Mouse (Mus musculus) liver, adult 2 months (tissue): Measurements from ENCODE around the gene Creb5. TPM values are rescaled to one million over a fixed set of nuclear protein-coding genes. Genes with fewer than 3 reads are reported as not detected.

Experiments used
- DNase-seq: peaks from one replicate; pipeline ENCODE4 v3.0.0-alpha.2; 2011; ENCODE audit warnings: low read depth, low spot score; ENCODE audit errors: extremely low read depth
- H3K27ac ChIP-seq: fragments of 200-500 bp; replicated peaks from 2 replicates; pipeline ENCODE4 v1.5.1; 2012; ENCODE audit warnings: low read depth, mild to moderate bottlenecking, control low read depth, inconsistent platforms, low read length; ENCODE audit not compliant: insufficient read depth
- H3K27me3 ChIP-seq: fragments of 200-500 bp; 2 replicates; pipeline ENCODE4 v1.6.1; 2012; ENCODE audit warnings: mild to moderate bottlenecking, moderate library complexity, low read length, inconsistent platforms; ENCODE audit not compliant: control insufficient read depth, insufficient read depth
- H3K36me3 ChIP-seq: fragments of 200-500 bp; 2 replicates; pipeline ENCODE4 v1.6.1; 2012; ENCODE audit warnings: low read length, inconsistent platforms; ENCODE audit not compliant: control insufficient read depth, insufficient read depth
- H3K4me1 ChIP-seq: fragments of 200-500 bp; 2 replicates; pipeline ENCODE4 v1.6.1; 2011; ENCODE audit warnings: low read length; ENCODE audit not compliant: control insufficient read depth, insufficient read depth
- H3K4me3 ChIP-seq: fragments of 200-500 bp; 2 replicates; pipeline ENCODE4 v1.5.1; 2011; ENCODE audit warnings: low read depth, mild to moderate bottlenecking, control low read depth, low read length, moderate library complexity; ENCODE audit not compliant: insufficient read depth
- H3K79me2 ChIP-seq: fragments of 200-500 bp; 2 replicates; pipeline ENCODE4 v1.6.1; 2012; ENCODE audit warnings: inconsistent platforms, mild to moderate bottlenecking, low read length, moderate library complexity; ENCODE audit not compliant: control insufficient read depth, insufficient read depth
- H3K9ac ChIP-seq: fragments of 200-500 bp; 2 replicates; pipeline ENCODE4 v1.6.1; 2012; ENCODE audit warnings: low read depth, mild to moderate bottlenecking, control low read depth, inconsistent platforms, low read length
- CTCF ChIP-seq: fragments of 200-500 bp; IDR thresholded peaks from 2 replicates; pipeline ENCODE4 v1.5.1; 2011; ENCODE audit warnings: low read depth, low read length, control low read depth
- POLR2A ChIP-seq: fragments of 200-500 bp; IDR thresholded peaks from 2 replicates; pipeline ENCODE4 v1.6.1; 2011; ENCODE audit warnings: low read length, control low read depth; ENCODE audit not compliant: insufficient read depth; ENCODE audit errors: extremely low read depth
- WGBS: fragments of 180-500 bp; shearing (Covaris S2); methylation state at CpG from one replicate; pipeline ENCODE4 v1.1.7; 2018; 5-methylcytosine and 5-hydroxymethylcytosine counted together
- polyA plus RNA-seq: library from polyadenylated mRNA; depleted of rRNA; stranded (reverse); fragments of >200 nt; gene quantifications from 2 replicates; pipeline ENCODE4 v1.2.3, GENCODE M21; 2012
- total RNA-seq: library from RNA; depleted of rRNA; stranded (reverse); fragments of >200 nt; gene quantifications from 2 replicates; pipeline ENCODE4 v1.2.3, GENCODE M21; 2014

Creb5 gene
- total and polyA plus RNA-seq, 2 experiments: 0.02 to 0.18 TPM

GRCm38 (mm10) chr6:53356328-53356727, 69.3 kb downstream of the Creb5 start:
- H3K4me3 ChIP-seq: no peak overlapping the region
- H3K9ac ChIP-seq: no peak overlapping the region
- H3K27me3 ChIP-seq: no peaks in the 10 kb centered on the region
- no peak for DNase-seq
- no peaks in the 10 kb centered on the region for H3K4me1 ChIP-seq
- H3K79me2 ChIP-seq: no peaks in the 10 kb centered on the region
- WGBS: 89% methylated on average over 1 of the region's 1 CpGs
- no peak overlapping the region for H3K27ac ChIP-seq
- H3K36me3 ChIP-seq: no peaks in the 10 kb centered on the region
- TF ChIP-seq CTCF: no peak

- no peak overlapping the region for H3K27ac ChIP-seq
- no peak overlapping the region for H3K9ac ChIP-seq
- DNase-seq: no peak
- no peaks in the 10 kb centered on the region for H3K27me3 ChIP-seq
- H3K4me1 ChIP-seq: no peaks in the 10 kb centered on the region
- no peaks in the 10 kb centered on the region for H3K36me3 ChIP-seq
- no peaks in the 10 kb centered on the region for H3K79me2 ChIP-seq
- H3K4me3 ChIP-seq: no peak overlapping the region
- TF ChIP-seq CTCF: no peak
- no peak for TF ChIP-seq POLR2A
- 83% methylated on average over 5 of the region's 5 CpGs for WGBS
Measured at GRCm38 (mm10) chr6:53363535-53363934, 76.5 kb downstream of the Creb5 start.

GRCm38 (mm10) chr6:53363981-53364391, 76.9 kb downstream of the Creb5 start:
- Histone ChIP-seq H3K4me3 (no peak overlapping the region), H3K27ac (no peak overlapping the region), H3K79me2 (no peaks in the 10 kb centered on the region), H3K4me1 (no peaks in the 10 kb centered on the region), H3K36me3 (no peaks in the 10 kb centered on the region), H3K9ac (no peak overlapping the region), H3K27me3 (no peaks in the 10 kb centered on the region)
- DNase-seq: no peak
- WGBS: 44% methylated on average over 4 of the region's 4 CpGs
- TF ChIP-seq POLR2A: no peak
- no peak for TF ChIP-seq CTCF

DNA sequence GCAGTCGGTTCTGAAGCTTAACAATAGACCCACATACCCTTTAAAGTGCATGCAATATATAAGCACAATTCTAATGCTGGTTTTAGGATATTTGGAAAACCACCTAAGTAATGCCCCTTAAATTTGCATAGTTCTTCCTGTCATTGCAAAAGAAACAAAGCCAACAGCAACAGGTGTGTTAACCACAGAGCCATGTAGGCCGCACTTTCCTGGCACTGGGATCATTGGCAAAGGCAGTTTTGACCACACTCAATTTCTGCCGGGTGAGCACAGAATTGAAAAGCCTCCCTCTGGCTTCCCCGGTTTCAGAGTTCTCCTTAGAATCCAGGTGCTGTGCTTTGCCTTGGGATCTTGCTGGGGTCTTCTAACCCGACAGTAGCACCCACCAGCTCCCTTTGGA, 82.1 kb downstream of the Creb5 start:
- H3K79me2 ChIP-seq: no peaks in the 10 kb centered on the region
- no peaks in the 10 kb centered on the region for H3K36me3 ChIP-seq
- no peak for DNase-seq
- H3K4me3 ChIP-seq: no peak overlapping the region
- H3K4me1 ChIP-seq: no peaks in the 10 kb centered on the region; the same call in 1 of the 2 replicates
- no peak overlapping the region for H3K9ac ChIP-seq
- TF ChIP-seq CTCF (no peak), POLR2A (no peak)
- H3K27ac ChIP-seq: no peak overlapping the region
- no peaks in the 10 kb centered on the region for H3K27me3 ChIP-seq
- 89% methylated on average over 5 of the region's 5 CpGs for WGBS

GRCm38 (mm10) chr6:53369928-53370327, 82.9 kb downstream of the Creb5 start:
- Histone ChIP-seq H3K4me1 (no peaks in the 10 kb centered on the region; the same call in 1 of the 2 replicates), H3K36me3 (no peaks in the 10 kb centered on the region), H3K4me3 (no peak overlapping the region), H3K9ac (no peak overlapping the region), H3K27ac (no peak overlapping the region), H3K79me2 (no peaks in the 10 kb centered on the region), H3K27me3 (no peaks in the 10 kb centered on the region)
- WGBS: 84% methylated on average over 5 of the region's 5 CpGs
- DNase-seq: peak; percentile 45
- TF ChIP-seq POLR2A: no peak
- no peak for TF ChIP-seq CTCF

GRCm38 (mm10) chr6:53371962-53372361, 84.9 kb downstream of the Creb5 start:
- no peaks in the 10 kb centered on the region; the same call in 1 of the 2 replicates for H3K4me1 ChIP-seq
- no peaks in the 10 kb centered on the region for H3K36me3 ChIP-seq
- no peak overlapping the region for H3K4me3 ChIP-seq
- TF ChIP-seq POLR2A: no peak
- H3K9ac ChIP-seq: no peak overlapping the region
- DNase-seq: no peak
- H3K79me2 ChIP-seq: no peaks in the 10 kb centered on the region
- H3K27ac ChIP-seq: no peak overlapping the region
- 93% methylated on average over 9 of the region's 9 CpGs for WGBS
- no peaks in the 10 kb centered on the region for H3K27me3 ChIP-seq
